Mouse (Mus musculus): ENCODE results near the gene Tbrg1.

GRCm38 (mm10) chr9:37655961-37656360, 1.2 kb downstream of the Tbrg1 start:
- TF ChIP-seq CTCF (IDR thresholded peaks at IDR 0.05; ENCODE audit: borderline replicate concordance, extremely low read depth, insufficient read depth, insufficient read length) (no peak), POLR2A (IDR thresholded peaks at IDR 0.05; ENCODE audit: borderline replicate concordance, extremely low read depth, insufficient read depth, insufficient read length, poor library complexity, severe bottlenecking) (no peak)

All from brain, embryonic 14.5 days (tissue).